Mouse (Mus musculus) testis, postnatal 10 days (tissue): ENCODE results near the gene Il18bp.
"Not testable (repeated sequence)": the region's sequence is repeated elsewhere in the genome, so short reads cannot be mapped to it uniquely, and the experiment has no call there.

Experiments used
- DNase-seq: peaks from one replicate; pipeline ENCODE4 v3.0.0; 2021; ENCODE audit warnings: low spot score

Gene Il18bp

GRCm38 (mm10) chr7:102018590-102018989 is at the start of gene Il18bp:
TSS of gene Il18bp (minus strand) at chr7:102018690.
- DNase-seq, result no peak

DNA sequence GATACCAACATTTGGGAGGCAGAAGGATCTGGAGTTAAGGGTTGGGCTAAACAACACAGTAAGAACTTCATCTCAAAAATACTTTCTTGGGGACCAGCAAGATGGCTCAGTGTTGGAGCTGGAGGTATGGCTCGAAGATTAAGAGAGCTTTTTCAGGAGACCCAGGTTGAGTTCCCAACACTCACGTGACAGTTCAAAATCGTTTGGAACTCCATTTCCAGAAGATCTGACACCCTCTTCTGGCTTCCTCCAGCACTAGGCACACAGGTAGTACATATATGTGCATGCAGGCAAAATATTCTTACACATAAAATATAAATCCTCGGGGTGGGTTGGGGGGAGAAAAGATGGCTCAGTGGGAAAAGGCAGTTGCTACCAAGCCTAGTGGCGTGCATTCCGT is 47.9 kb upstream of the Il18bp start:
- DNase-seq, result no peak

DNA sequence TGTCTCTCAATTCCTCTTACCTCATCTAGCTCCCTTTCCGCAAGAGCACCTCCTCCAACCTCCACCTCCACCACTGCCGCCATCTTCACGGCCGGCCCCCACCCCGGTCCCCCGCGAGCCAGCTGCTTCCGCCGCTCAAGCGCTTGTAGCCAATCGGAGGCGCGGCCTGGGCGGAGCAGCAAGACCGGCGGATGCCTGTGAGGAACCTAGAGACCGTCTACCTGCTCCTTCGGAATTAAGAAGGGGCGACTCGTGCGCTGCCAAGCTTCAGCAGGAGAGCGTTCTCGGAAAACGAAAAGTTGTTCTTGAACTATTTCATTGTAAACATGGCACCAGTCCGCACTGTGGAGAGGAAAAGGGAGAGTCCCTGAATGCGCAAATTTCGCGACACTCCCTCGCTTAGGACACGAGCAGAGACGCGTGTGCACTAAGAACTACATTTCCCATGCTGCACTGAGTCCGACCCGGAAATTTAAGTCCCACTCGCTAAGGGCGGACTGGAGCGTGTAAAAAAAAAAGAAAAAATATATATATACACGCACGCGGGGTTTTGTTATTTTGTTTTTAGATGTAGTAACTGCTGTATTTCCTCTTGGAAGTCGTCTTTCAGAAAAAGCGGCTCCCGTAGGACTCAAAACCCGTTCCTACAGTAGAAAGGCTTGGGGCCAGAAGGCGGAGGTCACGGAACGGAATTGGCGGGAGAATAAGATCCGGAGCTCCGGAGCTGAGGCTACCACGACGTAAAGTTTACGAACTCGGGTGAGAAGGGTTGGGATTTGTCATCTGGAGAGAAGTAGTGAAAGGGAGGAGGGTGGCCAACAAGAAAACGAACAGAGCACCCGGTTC is 46.8 kb upstream of the Il18bp start, which contains the start of the genes Rnf121, Xndc1 and Xntrpc:
Gene Rnf121 (minus strand): TSS at position 424 of the 846 bp plus-strand sequence.
Gene Xndc1 (plus strand): TSS at position 466 of the 846 bp plus-strand sequence.
Gene Xntrpc (plus strand): TSS at position 668 of the 846 bp plus-strand sequence.
- DNase-seq, result peak; percentile 92

GRCm38 (mm10) chr7:102064655-102065045 is 46.2 kb upstream of the Il18bp start:
- DNase-seq, result no peak

- no peak for DNase-seq
Measured at GRCm38 (mm10) chr7:102063891-102064290, 45.4 kb upstream of the Il18bp start.

DNA sequence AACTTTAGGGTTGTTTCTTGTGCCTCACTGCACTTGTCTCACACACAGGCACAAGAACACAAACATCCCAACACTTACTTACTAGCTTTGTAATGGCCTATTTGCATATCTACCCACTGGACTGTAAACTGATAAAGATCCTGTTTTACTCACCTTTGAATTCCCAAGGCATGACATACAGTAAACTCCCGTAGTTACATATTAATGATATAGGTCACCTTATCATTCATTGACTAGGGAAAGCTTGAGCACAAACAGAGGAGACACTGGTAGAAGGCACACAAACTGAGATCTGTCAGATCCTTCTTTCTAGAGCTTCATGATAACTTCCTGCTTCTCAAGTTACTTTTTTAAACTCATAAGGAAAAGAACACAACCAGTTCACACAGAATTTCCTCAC is 43.7 kb upstream of the Il18bp start:
- no peak for DNase-seq

- DNase-seq, result no peak
Measured at GRCm38 (mm10) chr7:102061353-102061752, 42.9 kb upstream of the Il18bp start.

DNA sequence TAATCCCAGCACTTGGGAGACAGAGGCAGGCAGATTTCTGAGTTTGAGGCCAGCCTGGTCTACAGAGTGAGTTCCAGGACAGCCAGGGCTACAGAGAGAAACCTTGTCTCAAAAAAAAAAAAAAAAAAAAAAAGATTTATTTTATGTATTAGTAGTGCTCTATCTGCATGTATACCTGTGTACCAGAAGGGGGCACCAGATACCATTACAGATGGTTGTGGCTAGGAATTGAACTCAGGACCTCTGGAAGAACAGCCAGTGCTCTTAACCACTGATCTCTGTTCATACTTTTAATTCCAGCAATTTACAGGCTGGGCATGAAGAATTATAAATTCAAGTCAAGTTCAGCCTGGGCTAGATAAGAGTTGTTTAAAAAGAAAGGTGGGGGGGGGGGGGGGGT is 30.0 kb upstream of the Il18bp start:
- DNase-seq, result not testable (repeated sequence)

GRCm38 (mm10) chr7:102042314-102042713 is 23.8 kb upstream of the Il18bp start:
- DNase-seq, result no peak

DNA sequence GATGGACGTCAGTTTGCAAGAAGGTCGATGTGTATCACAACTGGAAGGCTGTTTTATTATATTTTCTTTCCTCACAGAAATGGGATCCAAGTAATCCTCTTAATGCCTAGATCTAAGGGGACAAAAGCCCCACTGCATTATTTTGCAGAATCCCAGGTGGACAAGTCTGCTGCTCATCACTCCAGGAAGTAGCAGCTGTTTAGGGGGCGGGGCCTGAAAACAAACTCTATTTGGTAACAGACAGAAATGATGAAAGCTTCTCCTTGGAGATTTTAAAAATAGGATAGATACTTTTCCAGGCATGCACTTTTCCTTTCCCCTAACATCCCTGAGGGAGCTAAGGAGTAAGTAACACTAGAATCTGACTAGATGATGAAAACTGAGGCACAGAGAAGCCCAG is 18.8 kb upstream of the Il18bp start:
- no peak for DNase-seq

GRCm38 (mm10) chr7:102035534-102035933 is 17.0 kb upstream of the Il18bp start:
- DNase-seq, result no peak

- DNase-seq, result no peak
Measured at GRCm38 (mm10) chr7:102034904-102035303, 16.4 kb upstream of the Il18bp start.

GRCm38 (mm10) chr7:102025187-102026119 is 7.0 kb upstream of the Il18bp start:
- no peak for DNase-seq

GRCm38 (mm10) chr7:102023821-102024220 is 5.3 kb upstream of the Il18bp start:
- no peak for DNase-seq

- not testable (repeated sequence) for DNase-seq
Measured at GRCm38 (mm10) chr7:102020934-102021333, 2.4 kb upstream of the Il18bp start.

GRCm38 (mm10) chr7:102019362-102019761 is 872 bp upstream of the Il18bp start:
- no peak for DNase-seq

DNA sequence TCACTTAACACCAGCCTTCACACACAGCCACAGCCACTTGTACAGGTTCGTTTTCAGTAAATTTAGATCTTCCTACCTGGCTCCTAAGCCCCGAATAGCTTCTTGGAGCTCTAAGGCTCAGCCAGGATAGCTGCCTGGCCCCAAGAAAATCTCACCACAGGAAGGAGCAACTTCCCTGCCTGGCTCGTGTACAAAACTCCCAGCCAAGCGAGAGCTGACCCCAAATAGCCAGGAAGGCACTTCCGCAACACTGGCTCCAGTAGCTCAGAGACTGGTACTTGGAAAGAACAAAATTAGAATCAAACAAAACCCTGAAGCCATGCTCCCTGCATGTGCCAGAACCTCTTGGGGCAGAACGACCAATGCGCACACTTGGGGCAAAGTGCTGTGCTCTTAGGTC is 456 bp downstream of the Il18bp start:
- no peak for DNase-seq

DNA sequence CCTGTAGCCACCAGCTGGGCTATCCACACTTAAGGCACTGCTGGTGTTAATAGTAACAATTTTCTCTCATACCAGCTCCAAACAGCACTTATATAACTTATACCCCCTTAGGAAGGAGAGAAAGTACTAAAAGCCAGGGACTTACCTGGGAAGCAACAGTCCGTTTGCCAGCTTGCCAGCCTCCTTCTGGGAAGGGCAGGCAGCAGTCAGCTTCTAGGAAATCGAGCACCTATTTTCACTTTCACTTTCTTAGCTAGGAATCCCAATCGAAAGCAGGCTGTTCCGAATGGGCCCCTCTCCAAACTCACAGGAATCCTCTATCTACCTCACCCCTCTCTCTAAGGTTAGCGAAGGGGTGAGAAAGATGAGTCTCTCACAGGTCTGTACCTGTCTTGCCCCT is 1.0 kb downstream of the Il18bp start:
- DNase-seq, result no peak

DNA sequence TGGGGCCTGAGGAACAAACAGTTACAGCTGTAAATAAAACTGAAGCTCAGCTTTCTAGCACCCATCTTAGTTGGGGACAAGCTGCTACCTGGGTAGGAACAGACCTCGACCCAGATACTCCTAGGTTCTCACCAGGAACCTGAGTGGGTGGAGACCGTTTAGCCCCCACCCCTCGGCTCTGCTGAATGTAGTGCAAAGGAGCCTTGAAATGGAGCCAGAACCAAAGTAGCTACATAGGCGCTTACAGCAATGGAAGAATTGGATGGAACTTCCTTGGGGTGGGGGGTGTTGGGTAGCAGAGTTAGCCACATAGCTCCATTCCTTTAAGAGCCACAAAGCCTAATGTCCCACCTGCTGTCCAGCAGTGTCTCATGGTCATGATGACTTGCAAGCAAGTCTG is 1.6 kb downstream of the Il18bp start:
- no peak for DNase-seq

GRCm38 (mm10) chr7:102014995-102015394 is 3.5 kb downstream of the Il18bp start:
- no peak for DNase-seq

DNA sequence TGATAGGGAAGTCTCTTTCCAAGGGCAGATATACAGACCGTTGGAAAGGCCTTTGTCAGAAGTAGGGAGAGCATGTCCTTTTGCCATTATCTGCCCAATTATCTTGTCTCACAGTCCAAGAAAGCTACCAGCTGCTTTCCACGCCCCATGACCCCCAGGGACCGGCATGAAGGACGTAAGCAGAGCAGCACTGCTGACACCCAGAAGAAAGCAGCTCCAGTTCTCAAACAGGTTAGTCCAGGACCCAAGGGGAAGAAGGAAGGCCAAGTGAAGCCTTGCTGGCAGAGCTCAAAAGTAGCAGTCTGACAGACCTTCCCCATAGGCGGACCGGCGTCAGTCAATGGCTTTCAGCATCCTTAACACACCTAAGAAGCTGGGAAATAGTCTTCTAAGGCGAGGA is 5.1 kb downstream of the Il18bp start:
- no peak for DNase-seq

GRCm38 (mm10) chr7:102011855-102012254 is 6.6 kb downstream of the Il18bp start:
- no peak for DNase-seq

GRCm38 (mm10) chr7:102006520-102006919 is 12.0 kb downstream of the Il18bp start:
- no peak for DNase-seq
